Mouse (Mus musculus): ENCODE data around the gene Lgals7.

Gene Lgals7

DNA sequence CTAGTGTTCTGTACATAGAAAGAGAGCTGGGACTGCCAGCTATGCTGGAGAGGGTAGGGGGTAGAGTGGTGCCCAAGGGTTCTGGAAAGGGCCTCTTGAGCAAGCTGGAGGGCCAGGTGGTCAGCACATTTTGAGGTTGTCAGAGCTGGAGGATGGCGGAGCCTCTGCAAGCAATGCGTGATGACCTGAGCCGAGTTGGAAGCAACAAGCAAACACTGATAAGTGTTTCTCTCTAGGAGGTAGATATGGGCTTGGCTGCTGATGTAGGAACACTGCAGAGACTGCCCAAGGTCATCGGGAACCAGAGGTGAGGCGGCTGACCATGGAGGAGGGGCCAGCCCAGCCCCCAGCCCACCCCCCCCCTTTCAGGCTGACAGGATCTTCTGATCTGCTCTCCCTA is 32.7 kb upstream of the Lgals7 start:
- no peak for DNase-seq (ENCODE audit: low read depth, low spot score)

DNA sequence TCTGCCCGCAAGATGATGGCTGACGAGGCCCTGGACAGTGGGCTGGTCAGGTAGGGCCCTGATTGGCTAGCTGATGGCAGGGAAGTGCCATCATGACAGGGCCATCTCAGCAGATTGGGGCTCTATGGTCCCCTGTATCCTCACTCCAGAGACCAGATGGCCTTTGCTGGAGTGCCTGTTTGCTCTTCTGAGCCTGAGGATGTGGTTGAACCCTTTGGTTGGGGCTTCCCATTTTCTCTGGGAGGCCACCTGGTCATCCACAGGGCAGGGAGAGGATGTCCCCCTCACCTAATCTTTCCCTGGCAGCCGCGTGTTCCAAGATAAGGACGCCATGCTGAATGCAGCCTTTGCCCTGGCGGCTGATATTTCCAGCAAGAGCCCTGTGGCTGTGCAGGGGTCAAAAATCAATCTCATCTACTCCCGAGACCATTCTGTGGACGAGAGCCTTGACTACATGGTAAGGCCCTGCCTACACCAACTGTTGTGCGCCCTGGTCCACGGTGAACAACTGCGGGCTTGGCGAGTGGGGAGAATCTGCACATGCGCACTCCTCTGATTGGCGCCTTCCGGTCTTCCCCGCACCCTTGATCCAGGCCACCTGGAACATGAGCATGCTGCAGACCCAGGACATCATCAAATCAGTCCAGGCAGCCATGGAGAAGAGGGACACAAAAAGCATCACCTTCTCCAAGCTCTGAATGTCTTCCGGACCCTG is 32.1 kb upstream of the Lgals7 start:
- DNase-seq (ENCODE audit: low read depth, low spot score), result no peak

DNA sequence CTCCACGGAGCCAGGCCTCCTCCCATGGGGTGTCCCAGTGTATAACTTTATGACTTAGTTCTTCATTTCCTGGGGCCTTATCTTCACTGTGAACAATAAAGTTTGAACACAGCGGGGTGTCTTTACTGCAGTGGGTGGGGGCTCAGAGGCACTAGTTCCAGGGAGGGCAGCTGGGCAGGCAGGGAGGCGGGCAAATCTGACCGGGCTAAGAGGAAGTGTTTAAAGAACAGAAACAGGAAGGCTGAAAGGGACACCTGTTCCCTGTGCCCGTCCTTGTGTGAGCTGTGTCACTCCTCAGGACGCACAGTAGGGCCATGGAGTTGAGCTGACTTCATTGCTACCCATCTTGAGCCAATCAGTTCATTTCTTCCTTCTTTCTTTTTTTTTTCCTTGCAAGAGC is 31.5 kb upstream of the Lgals7 start:
- DNase-seq (ENCODE audit: low read depth, low spot score), result no peak

DNA sequence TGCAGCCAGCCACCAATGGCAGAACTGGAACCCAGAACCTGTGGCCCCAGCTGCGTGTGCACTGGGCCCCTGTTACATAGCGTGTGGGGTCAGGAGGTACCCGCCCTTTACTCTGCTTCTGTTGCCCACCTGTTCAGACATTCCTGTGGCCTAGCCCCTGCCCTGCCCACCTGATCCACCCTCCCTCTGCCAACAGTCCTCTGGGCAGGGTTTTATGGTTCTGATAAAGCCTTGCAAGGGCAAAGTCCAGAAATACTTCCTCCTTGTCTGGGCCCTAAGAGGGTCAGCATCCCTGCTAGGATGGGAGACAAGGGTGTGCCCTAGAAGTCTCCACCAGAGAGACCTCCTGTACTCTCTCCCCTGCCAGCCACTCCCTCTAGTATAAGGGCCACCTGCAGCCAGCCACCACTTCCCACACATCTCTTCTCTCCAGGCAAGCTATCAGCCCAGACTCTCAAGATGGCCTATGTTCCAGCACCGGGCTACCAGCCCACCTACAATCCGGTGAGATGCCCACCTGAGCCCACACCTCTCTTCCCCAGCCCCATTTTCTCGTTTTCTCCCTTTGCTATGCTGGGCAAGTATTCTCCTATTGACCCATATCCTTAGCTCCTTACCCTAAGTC is 29.8 kb upstream of the Lgals7 start, which contains the start of gene Lgals4:
Lgals4 (plus strand) TSS at position 132 of the 625 bp plus-strand sequence.
- no peak for DNase-seq (ENCODE audit: low read depth, low spot score)

- DNase-seq (ENCODE audit: low read depth, low spot score), result no peak
These were observed 26.7 kb upstream of the Lgals7 start for GRCm38 (mm10) chr7:28836936-28837335.

GRCm38 (mm10) chr7:28838331-28838730 is 25.3 kb upstream of the Lgals7 start:
- DNase-seq (ENCODE audit: low read depth, low spot score), result no peak

DNA sequence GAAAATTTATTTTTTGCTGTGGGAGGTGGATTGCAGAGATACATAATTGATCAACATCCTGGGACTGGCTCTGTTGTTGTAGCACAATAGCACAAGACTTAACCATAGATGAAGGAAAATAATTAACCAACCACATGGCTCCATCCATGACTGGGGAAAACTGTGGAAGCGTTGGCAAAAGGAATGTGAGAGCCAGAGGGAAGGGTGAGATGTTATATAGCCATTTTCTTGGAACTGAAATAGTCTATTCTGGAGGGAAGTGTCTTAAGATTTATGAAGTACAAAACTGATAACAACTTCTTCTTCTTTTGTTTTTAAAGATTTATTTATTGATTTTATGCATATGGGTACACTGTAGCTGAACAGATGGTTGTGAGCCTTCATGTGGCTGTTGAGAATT is 16.4 kb upstream of the Lgals7 start:
- no peak for DNase-seq (ENCODE audit: low read depth, low spot score)

DNA sequence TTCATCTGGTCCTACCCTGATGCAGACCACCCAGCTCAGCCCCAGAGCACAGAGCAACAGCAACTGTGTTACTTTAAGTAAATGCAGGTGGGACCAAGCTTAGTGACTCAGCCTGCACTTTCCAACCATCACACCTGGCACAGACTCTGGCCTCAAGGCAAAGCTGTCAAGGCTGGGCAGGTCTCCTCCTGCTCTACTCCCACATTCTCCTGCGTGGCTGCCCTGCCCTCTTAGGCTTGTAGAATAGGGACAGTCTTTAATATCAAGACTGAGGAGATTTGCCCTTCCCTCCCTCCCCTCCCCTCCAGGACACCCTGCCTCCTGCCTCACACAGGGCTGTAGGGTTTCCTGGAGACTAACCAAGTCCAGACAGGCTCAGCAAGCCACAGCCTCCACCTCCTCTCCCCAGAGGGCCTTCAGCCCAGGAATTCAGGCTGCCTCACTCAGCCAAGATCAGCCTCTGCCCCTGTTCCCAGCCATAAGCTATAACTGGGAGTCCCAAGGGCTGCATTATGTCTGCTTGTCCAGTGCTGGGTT is 13.9 kb upstream of the Lgals7 start:
- no peak for DNase-seq (ENCODE audit: low read depth, low spot score)

DNA sequence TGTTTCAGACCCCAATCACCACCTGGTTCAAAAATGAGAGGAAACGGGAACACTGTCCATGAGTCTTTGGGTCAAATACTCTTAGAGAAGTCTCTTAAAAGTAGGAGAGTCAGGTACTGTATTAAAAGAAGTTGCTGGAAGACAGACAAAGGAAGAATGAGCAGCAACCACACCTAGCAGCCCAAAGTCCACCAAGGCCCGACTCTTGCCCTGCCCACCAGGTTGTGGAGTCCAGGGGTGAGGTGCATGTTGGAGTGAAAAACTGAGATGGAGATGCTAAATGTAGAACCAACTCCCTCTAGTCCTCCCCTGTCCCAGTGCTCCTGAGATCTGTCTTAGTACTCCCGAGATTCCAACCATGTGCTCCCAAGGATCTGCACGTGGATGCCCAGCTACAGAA is 13.0 kb upstream of the Lgals7 start:
- DNase-seq (ENCODE audit: low read depth, low spot score), result no peak

- DNase-seq (ENCODE audit: low read depth, low spot score), result no peak
These were observed 3.7 kb upstream of the Lgals7 start for GRCm38 (mm10) chr7:28859953-28860352.

DNA sequence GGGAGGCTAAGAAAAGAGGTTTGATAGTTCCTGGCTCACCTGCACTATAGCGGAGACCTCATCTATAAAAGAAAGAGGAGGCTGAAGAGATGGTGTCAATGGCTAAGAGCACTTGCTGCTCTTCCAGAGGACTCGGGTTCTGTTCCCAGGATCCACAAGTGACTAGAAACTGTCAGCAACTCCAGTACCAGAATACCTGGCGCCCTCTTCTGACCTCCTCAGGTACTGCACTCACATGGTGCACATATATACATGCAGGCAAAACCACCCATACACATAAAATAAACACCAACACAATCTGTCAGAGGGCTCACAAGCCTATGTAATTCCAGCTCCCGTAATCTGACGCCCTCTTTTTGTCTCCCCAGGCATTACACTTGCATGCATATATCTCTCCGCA is 2.8 kb upstream of the Lgals7 start:
- no peak for DNase-seq (ENCODE audit: low read depth, low spot score)

DNA sequence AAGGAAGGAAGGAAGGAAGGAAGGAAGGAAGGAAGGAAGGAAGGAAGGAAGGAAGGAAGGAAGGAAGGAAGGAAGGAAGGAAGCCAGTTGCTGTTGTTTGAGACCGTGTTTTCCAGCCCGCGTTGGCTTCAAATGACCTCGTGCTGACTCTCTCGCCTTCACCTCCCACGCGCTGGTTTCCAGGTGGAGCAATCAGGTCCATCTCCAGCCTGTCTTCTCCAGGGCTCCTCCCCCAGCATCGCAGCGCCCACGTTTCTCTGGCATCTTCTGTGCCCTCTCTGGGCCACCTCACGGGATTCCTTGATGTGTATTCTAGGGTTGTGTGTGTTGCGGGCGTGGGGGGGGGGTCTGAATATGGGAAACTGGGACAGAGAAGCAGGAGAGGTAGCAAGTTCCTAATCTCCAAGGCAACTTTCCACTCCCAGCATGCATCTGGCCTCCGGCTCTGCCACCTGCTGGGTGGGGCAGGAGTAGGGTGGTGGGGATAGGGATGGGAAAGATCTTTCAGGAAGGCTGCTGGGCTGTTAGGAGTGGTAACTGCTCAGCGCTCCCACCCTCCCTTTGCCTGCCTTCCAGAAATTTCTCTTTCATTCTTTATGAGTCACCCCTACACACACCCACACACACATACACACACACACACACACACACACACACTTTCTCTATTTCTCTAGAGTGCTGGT is 695 bp upstream of the Lgals7 start:
- DNase-seq (ENCODE audit: low read depth, low spot score), result peak; percentile 84

- DNase-seq (ENCODE audit: low read depth, low spot score), result no peak
These were observed 666 bp downstream of the Lgals7 start for GRCm38 (mm10) chr7:28864288-28864750.

GRCm38 (mm10) chr7:28865481-28866300 is 2.0 kb downstream of the Lgals7 start:
- peak; percentile 62 for DNase-seq (ENCODE audit: low read depth, low spot score)

DNA sequence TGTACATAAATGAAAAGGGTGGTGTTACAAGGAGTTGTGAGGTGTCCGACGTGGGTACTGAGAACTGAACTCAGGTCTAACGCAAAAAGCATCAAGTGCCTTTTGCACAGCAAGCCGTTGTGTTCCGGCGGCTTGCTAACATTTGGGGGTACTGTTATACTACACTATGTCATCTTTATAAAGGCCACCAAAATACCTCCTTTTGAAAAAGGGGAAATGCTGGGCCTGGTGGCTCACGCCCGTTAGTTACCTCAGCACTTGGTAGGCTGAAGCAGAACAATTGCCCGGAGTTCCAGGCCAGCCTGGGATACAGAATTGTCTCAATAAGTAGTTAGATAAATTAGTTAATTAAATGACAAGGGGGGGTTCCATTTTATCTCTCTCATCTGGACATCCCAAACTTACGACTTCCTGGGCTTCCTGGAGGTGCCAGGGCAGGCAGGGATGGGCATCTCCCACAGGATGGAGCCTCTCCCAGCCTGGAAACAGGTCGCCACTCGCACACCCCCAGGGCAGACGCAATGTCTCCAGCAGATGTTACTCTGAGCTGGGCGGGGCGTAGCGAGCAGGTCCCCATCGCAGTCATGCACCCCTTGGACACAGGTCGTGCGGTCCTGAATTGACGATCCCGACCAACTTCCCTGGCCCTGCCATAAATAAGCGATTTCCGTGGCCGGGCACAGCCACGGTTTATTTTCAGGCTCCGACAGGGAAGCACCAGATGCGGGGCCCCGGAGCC is 3.3 kb downstream of the Lgals7 start:
- DNase-seq (ENCODE audit: low read depth, low spot score), result no peak

DNA sequence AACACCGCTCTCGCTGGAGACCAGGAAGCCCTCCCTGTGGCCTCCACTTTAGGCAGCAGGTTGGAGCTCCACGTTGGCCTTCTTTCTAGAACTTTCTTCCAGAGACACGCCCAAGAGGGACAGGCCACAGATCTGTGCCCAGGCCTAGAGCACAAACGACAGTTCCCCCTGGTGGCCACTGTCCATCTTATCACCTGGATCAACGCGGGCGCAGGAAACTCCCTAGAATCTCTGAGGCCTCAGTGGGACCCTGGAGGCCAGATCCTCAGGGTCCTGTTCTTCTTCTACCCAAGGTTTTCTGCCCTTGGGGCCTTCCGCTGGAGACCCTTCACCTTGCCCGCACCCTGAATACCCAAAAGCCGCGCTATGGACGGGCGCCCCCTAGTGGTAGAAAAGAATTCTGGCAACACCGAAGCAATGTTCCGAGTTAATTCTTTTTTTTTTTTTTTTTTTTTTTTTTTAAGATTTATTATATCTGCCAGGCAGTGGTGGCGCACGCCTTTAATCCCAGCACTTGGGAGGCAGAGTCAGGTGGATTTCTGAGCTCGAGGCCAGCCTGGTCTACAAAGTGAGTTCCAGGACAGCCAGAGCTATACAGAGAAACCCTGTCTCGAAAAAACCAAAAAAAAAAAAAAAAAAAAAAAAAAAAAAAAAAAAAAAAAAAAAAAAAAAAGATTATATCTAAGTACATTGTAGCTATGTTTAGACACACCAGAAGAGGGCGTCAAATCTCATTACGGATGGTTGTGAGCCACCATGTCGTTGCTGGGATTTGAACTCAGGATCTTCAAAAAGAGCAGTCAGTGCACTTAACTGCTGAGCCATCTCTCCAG is 4.1 kb downstream of the Lgals7 start:
- DNase-seq (ENCODE audit: low read depth, low spot score), result peak; percentile 23

GRCm38 (mm10) chr7:28870901-28871664 is 7.4 kb downstream of the Lgals7 start:
- DNase-seq (ENCODE audit: low read depth, low spot score), result no peak

DNA sequence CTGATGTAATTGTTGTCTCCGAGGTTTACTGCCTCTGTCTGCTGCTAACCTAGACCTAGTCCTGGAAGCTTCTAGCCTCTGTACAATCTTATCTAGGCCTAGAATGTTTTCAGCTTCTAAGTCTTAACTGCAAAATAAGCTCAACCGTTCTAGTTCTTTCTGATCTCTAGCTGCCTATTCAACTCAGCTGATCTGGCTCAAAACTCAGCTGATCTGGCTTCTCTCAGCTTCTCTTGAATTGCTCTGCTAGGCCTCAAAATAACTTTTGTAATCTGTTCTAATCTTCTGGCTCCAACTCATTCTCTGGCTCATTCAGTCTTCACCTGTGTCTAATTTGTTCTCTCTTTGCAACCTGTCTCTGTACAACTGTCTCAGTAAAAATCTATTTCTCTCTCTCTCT is 10.9 kb downstream of the Lgals7 start:
- DNase-seq (ENCODE audit: low read depth, low spot score), result no peak

GRCm38 (mm10) chr7:28876099-28876498 is 12.4 kb downstream of the Lgals7 start:
- no peak for DNase-seq (ENCODE audit: low read depth, low spot score)

Measured in telencephalon, adult 2 months (tissue).